Mouse (Mus musculus) stomach, postnatal 0 days (tissue): ENCODE data around the gene Hs6st1.

Experiments used
- CTCF ChIP-seq: IDR thresholded peaks from 2 replicates; pipeline ENCODE4 v1.5.1; 2016; ENCODE audit warnings: antibody characterized with exemption, low read depth, mild to moderate bottlenecking, moderate library complexity
- EP300 ChIP-seq: optimal IDR thresholded peaks from 2 replicates; pipeline ENCODE3; 2016; ENCODE audit warnings: antibody characterized with exemption

DNA sequence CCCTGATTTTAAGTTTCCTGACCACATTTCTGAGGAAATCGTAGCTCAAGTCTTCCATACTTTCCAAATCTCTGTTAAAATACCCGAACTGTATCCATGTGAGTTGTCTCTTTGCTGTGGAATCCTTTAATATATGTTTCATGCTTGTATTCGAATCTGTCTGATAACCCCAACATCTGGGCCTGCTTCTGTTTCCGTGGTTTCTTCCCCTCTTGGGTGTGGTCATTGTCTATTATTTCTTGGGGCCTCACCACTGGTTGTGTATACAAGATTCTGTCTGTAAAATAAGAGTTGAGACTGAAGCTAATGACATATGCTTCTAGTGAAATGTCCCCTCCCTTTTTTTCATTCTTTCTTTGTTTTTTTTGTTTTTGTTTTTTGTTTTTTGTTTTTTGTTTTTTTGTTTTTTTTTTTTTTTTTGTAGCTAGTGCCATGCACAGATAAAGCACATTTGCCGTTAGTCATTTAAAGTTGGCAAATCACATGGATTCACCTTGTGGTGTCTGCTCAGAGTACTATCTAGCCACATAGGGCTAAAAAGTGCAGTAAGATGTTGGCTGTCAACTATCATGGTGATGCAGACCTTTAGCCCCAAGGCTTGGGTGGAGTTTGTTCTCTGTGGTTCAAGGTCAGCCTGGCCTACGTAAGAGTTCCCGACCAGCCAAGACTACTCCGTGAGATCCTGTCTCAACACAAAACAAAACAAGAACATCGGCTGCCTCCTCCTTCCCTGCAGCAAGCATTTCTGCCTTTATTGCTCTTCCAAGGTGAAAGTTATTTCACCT is 13.8 kb upstream of the Hs6st1 start:
- TF ChIP-seq CTCF: no peak
- TF ChIP-seq EP300: no peak
